Mouse (Mus musculus) testis, adult 2 months (tissue): ENCODE measurements at regions not wholly inside any gene's neighbourhood (a gene's known extent, or its start where the extent isn't known, plus 50 kb on each side); places are given as distances from the start of the nearest gene placed in this dataset.

Experiments used
- H3K27ac ChIP-seq: fragments of 200-500 bp; 2 replicates; pipeline ENCODE4 v1.5.1; 2012; ENCODE audit warnings: low read depth, low read length; ENCODE audit not compliant: control insufficient read depth, insufficient read depth
- H3K27me3 ChIP-seq: fragments of 200-500 bp; 2 replicates; pipeline ENCODE4 v1.6.1; 2012; ENCODE audit warnings: mild to moderate bottlenecking, low read length, moderate library complexity; ENCODE audit not compliant: control insufficient read depth, insufficient read depth
- H3K36me3 ChIP-seq: fragments of 200-500 bp; 2 replicates; pipeline ENCODE4 v1.6.1; 2012; ENCODE audit warnings: mild to moderate bottlenecking, low read length; ENCODE audit not compliant: control insufficient read depth, insufficient read depth
- H3K4me1 ChIP-seq: fragments of 200-500 bp; 2 replicates; pipeline ENCODE4 v1.6.1; 2012; ENCODE audit warnings: low read length; ENCODE audit not compliant: control insufficient read depth, insufficient read depth
- H3K4me3 ChIP-seq: fragments of 200-500 bp; 2 replicates; pipeline ENCODE4 v1.5.1; 2012; ENCODE audit warnings: low read depth, mild to moderate bottlenecking, low read length, moderate library complexity, mixed read lengths; ENCODE audit not compliant: control insufficient read depth
- CTCF ChIP-seq: fragments of 200-500 bp; IDR thresholded peaks from 2 replicates; pipeline ENCODE4 v1.5.1; 2012; ENCODE audit warnings: low read depth, mild to moderate bottlenecking, inconsistent platforms, low read length, moderate library complexity; ENCODE audit not compliant: control insufficient read depth, insufficient read depth, insufficient replicate concordance
- POLR2A ChIP-seq: fragments of 200-500 bp; IDR thresholded peaks from 2 replicates; pipeline ENCODE4 v1.6.1; 2012; ENCODE audit warnings: low read depth, mild to moderate bottlenecking, inconsistent platforms, low read length, moderate library complexity; ENCODE audit not compliant: control insufficient read depth

DNA sequence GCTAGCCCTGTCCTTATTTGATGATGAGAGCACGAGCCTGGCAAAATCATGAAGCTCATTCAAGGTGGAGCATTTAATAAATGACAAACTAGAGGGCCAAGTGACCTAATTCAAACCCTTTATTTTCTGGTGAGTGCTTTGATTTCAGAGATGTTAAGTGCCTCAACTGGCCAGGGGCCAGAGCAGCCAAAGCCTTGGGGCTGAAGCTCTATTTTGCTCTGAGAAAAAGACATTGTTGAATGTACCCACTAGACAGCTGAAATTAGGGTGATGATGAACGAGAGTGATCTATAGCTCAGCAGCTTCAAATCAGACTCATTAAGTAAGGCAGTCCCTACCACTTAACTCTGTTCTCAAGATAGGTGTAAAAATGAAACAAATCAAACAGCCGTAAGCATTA lies 287.9 kb upstream of the Atp11b start:
- H3K4me1 ChIP-seq, result no peaks in the 10 kb centered on the region
- no peak overlapping the region for H3K27ac ChIP-seq
- H3K27me3 ChIP-seq, result no peaks in the 10 kb centered on the region
- H3K36me3 ChIP-seq, result no peaks in the 10 kb centered on the region
- no peak for TF ChIP-seq CTCF
- TF ChIP-seq POLR2A, result no peak
- H3K4me3 ChIP-seq, result no peak overlapping the region

DNA sequence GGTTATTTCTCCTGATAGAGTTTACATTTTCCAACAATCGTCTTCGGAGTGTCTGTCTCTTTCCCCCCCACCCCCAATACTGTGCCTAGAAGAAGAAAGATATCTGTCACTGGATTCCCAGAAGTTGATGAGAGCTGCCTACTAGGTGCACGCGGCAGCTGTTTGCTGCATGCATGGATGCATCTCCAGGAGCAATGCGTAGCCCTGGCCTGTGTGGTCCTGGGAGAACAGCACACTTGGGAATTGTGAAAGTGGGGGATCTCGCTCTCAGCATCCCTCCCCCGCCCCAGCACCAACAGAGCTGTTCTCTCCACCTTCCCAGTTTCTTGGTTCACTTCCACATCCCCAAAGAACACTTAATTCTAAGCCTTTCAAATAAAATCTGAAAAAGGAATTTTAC lies 280.6 kb upstream of the Atp11b start:
- no peaks in the 10 kb centered on the region for H3K36me3 ChIP-seq
- no peak for TF ChIP-seq CTCF
- TF ChIP-seq POLR2A, result no peak
- no peaks in the 10 kb centered on the region for H3K27me3 ChIP-seq
- H3K27ac ChIP-seq, result no peak overlapping the region
- H3K4me3 ChIP-seq, result no peak overlapping the region
- H3K4me1 ChIP-seq, result peaks cover 2% of the 10 kb centered on the region; the same call in 1 of the 2 replicates

DNA sequence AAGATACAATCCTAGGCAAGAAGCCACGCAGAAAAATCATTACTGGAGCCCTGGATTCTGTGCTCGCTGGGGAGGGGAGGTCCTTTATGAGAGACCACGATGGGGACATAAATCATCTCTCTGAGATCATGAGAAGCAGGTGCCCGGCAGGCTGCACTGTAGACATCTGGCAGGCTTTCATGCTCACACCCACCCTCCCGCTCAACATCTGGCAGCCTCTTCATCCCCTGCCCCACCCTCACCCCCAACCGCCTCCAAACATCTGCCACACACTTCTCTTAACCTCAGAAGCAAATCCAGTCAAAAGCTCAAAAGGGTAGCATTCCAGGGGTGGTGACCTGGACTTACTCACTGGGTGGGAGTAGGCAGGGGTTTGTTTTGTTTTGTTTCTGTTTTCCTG lies 279.5 kb upstream of the Atp11b start:
- Histone ChIP-seq H3K27me3 (no peaks in the 10 kb centered on the region), H3K27ac (no peak overlapping the region), H3K4me1 (peaks cover 2% of the 10 kb centered on the region; the same call in 1 of the 2 replicates), H3K36me3 (no peaks in the 10 kb centered on the region), H3K4me3 (no peak overlapping the region)
- TF ChIP-seq POLR2A, result no peak
- no peak for TF ChIP-seq CTCF

DNA sequence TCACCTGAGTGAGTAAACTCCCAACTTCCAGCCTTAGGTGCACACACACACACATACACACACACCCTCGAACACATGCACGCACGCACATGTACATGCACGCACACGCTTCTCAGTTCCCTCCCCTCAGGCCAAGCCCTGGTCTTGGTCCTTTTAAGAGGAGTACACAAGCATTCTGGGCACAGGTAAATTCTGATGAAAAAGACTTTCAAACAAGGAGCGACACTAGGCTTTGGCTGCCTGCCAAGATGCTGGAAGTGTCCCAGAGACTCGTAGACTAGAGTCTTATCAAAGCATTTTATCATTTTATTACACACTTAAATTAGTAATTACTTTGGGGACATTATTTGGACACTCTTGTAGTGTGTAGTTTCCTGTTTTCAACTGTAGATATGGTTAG lies 278.6 kb upstream of the Atp11b start:
- Histone ChIP-seq H3K4me3 (no peak overlapping the region), H3K27me3 (no peaks in the 10 kb centered on the region), H3K27ac (no peak overlapping the region), H3K4me1 (peaks cover 2% of the 10 kb centered on the region; the same call in 1 of the 2 replicates), H3K36me3 (no peaks in the 10 kb centered on the region)
- TF ChIP-seq POLR2A (no peak), CTCF (no peak)

DNA sequence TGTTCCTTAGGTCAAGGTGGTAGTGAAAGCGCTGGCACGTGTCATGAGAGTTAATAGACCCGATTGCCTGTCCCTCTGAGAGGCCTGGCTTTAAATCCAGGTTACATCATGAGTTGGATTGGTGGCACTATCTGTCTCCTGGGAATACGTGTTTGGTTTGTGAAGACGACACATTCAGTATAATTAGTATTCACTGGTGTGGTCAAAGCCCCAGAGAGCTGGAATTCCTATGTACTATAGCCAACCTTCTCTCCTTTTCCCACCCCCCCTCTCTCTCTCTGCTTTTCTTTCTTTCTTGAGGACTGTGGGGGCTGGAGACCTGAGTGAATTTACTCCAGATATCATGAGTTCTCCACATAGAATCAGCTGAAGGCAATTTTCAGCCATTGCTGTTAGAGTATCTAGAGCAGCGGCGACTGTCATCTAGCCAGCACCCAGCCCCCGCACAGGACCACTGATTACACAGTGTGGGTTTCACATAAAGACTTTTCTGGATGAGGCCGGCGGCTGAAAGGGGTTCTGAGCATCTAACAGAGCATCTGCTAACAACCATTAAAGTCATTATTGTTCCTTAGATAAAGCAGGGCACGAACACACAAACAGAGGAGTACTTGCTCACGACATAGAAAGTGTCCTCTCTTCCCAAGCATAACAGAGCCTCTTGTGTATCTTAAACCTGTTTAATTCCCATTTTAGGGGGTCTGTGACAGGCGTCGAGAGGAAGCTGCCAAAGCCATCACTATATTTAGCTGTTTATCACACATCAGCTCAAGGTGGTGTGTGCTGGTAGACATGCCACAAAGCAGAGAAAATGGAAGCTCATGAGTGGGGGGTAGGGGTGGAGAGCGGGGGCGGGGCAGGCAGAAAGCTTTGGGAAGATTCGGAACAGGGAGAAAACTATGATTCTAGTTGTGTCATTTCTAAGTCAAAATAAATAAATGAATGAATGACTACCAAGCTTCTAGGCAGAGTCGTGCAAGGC lies 272.9 kb upstream of the Atp11b start:
- Histone ChIP-seq H3K27ac (no peak overlapping the region), H3K4me3 (no peak overlapping the region), H3K27me3 (no peaks in the 10 kb centered on the region), H3K36me3 (no peaks in the 10 kb centered on the region), H3K4me1 (peaks cover 2% of the 10 kb centered on the region; the same call in 1 of the 2 replicates)
- TF ChIP-seq CTCF, result no peak
- TF ChIP-seq POLR2A, result no peak

DNA sequence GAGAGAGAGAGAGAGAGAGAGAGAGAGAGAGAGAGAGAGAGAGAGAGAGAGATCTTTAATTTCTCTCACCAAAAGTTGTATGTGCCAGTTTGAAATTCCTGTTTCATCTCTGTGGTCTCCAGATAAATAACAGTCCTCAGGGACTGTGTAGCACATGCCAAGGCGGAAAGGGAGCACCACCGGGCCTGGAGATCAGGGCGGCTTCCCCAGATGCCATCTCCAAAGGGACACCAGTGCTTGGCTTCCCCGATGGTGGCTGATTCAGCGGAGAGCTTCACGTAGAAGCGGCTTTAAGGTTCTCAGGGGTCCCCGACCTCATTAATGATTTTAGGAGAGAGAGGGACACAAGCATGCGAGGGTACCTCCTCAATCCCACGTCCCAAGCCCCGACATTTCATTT lies 272.1 kb upstream of the Atp11b start:
- H3K27me3 ChIP-seq, result no peaks in the 10 kb centered on the region
- H3K27ac ChIP-seq, result no peak overlapping the region
- H3K4me1 ChIP-seq, result peaks cover 2% of the 10 kb centered on the region; the same call in 1 of the 2 replicates
- TF ChIP-seq POLR2A (no peak), CTCF (no peak)
- H3K36me3 ChIP-seq, result no peaks in the 10 kb centered on the region
- H3K4me3 ChIP-seq, result no peak overlapping the region

DNA sequence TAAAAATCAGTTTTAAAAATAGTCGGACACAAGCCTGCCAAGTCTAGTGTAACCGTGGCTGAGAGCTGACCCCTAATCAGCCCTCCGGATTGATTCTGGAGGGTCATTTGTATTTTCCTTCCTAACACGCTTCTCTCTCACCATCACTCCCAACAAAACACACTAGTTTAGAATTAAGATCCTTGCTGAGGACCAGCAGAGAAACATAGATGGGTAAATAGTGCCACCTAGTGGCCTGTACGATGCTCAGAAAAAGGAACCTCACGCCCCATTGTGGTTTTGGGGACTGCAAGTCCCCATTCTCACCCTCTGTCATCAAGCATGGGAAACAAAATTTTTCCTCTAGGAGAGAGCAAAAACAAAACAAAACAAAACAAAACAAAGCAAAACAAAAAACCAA lies 271.6 kb upstream of the Atp11b start:
- H3K4me3 ChIP-seq, result no peak overlapping the region

DNA sequence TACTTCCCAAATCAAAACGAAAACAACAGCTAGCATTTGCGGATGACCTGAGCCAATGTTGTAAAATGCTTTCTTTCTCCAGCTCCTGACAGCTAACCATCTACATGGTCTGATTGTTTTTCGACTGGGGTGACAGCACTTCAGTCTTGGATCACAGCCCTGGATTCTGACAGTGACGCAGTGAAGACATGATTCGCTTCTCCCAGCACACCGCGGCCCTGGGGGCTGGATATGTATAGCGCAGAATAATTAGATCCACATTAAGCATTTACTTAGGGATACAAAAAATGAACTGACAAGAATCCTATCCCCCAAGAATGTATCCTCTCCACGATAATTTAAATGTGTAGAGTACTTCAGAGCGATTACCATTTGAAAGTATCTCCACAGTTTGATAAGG lies 271.1 kb upstream of the Atp11b start:
- Histone ChIP-seq H3K27ac (no peak overlapping the region), H3K4me3 (no peak overlapping the region), H3K36me3 (no peaks in the 10 kb centered on the region), H3K27me3 (no peaks in the 10 kb centered on the region), H3K4me1 (peaks cover 2% of the 10 kb centered on the region; the same call in 1 of the 2 replicates)
- TF ChIP-seq CTCF, result no peak

More for the DNA sequence above, 271.6 kb upstream of the Atp11b start:
- Histone ChIP-seq H3K36me3 (no peaks in the 10 kb centered on the region), H3K27ac (no peak overlapping the region), H3K27me3 (no peaks in the 10 kb centered on the region), H3K4me1 (peaks cover 2% of the 10 kb centered on the region; the same call in 1 of the 2 replicates)
- TF ChIP-seq CTCF (peak; percentile 21; the same call in 1 of the 2 replicates), POLR2A (no peak)
